Comparison of ENCODE assay signal across 10 mouse cellular contexts in genomic region chr4:140070331-140070652, GRCm38 (mm10).
A peak's percentile ranks its signal among the peaks of the same experiment; 100 is the strongest.
DNase-seq lines count a peak whose midpoint lies in the region; ATAC-seq lines count a peak whose summit lies in the region.
"Had no signal": no experiment of that assay in that cellular context is flagged by ENCODE, and none has a peak within 500 bp of the region (broad histone marks: within the 10 kb centered on the region; RNA-seq: fewer than 3 reads in every experiment).

No protein-coding gene starts in this region.

- no peaks in the 10 kb centered on the region for H3K36me3 ChIP-seq in megakaryocyte, embryonic 14.5 days (replicated peaks; ENCODE audit: low read length)
- H3K36me3 ChIP-seq: limb, embryonic 13.5 days had no signal

- peaks cover 6% of the 10 kb centered on the region for H3K27me3 ChIP-seq in megakaryocyte, embryonic 14.5 days (replicated peaks)
- H3K27me3 ChIP-seq: CH12.LX had no signal

- H3K4me1 ChIP-seq in megakaryocyte, embryonic 14.5 days = no peaks in the 10 kb centered on the region
- H3K4me1 ChIP-seq: limb, embryonic 13.5 days had no signal

- peak overlapping the region; percentile 17 for H3K4me3 ChIP-seq in megakaryocyte, embryonic 14.5 days (replicated peaks)
- H3K4me3 ChIP-seq: limb, embryonic 13.5 days had no signal

- DNase-seq in frontal cortex, postnatal 36 days (ENCODE audit: low spot score in 2 of 2) = peak; percentile 66 to 85
- peak; percentile 73 to 88 for DNase-seq in left cerebral cortex, postnatal 14 days (ENCODE audit: low spot score in 2 of 2)
- DNase-seq in right cerebral cortex, postnatal 10 days (ENCODE audit: low spot score in 2 of 2) = peak; percentile 70 to 85
- no peak for DNase-seq in thymus, postnatal 0 days (ENCODE audit: low spot score)
- no peak for DNase-seq in heart, postnatal 25 days (ENCODE audit: low spot score)

- intact Hi-C loops in left cerebral cortex, postnatal 14 days (cut with DNase I) = loop anchor here (5.0 kb wide), 1 partner anchor 33 kb away; no protein-coding TSS in a partner anchor
- intact Hi-C loops in heart, postnatal 25 days (cut with DNase I) = no loop called here

- ATAC-seq in megakaryocyte, adult 5-6 weeks (ENCODE audit: poor library complexity, severe bottlenecking) = no peak
- ATAC-seq in inflammation-experienced regulatory T-cells, adult 6 months = no peak

- peaks cover 42% of the 10 kb centered on the region for H3K9me3 ChIP-seq in megakaryocyte, embryonic 14.5 days

Comparison
In these comparisons a context has a peak if more than half of its experiments do, and no peak if none do; other contexts are left out.
1. DNase-seq: peak in frontal cortex, postnatal 36 days (2 of 2), left cerebral cortex, postnatal 14 days (2 of 2) and right cerebral cortex, postnatal 10 days (2 of 2); none in thymus, postnatal 0 days (single experiment) and heart, postnatal 25 days (single experiment).